Mouse (Mus musculus): ENCODE results near the gene Ranbp10. TPM values are rescaled to one million over a fixed set of nuclear protein-coding genes. Genes with fewer than 3 reads are reported as not detected.
A peak's percentile ranks its signal among the peaks of the same experiment; 100 is the strongest.
"Not testable (repeated sequence)": the region's sequence is repeated elsewhere in the genome, so short reads cannot be mapped to it uniquely, and the experiment has no call there.

The Ranbp10 gene
- total RNA-seq, 2 experiments from 2014 or later, result 14.6 to 20.5 TPM

GRCm38 (mm10) chr8:105835318-105835717, 8.2 kb upstream of the Ranbp10 start:
- DNase-seq, result peak; percentile 66

- DNase-seq, result not testable (repeated sequence)
Measured at GRCm38 (mm10) chr8:105833740-105834139, 6.6 kb upstream of the Ranbp10 start.

- no peak for DNase-seq
Measured at GRCm38 (mm10) chr8:105826379-105826778, 771 bp downstream of the Ranbp10 start.

GRCm38 (mm10) chr8:105825506-105825905, 1.6 kb downstream of the Ranbp10 start:
- no peak for DNase-seq

- peak; percentile 76 for DNase-seq
Measured at GRCm38 (mm10) chr8:105820925-105821324, 6.2 kb downstream of the Ranbp10 start.

GRCm38 (mm10) chr8:105819659-105820058, 7.5 kb downstream of the Ranbp10 start:
- no peak for DNase-seq

GRCm38 (mm10) chr8:105813241-105813640, 13.9 kb downstream of the Ranbp10 start:
- no peak for DNase-seq

GRCm38 (mm10) chr8:105812511-105812910, 14.6 kb downstream of the Ranbp10 start:
- DNase-seq, result no peak

GRCm38 (mm10) chr8:105811543-105811942, 15.6 kb downstream of the Ranbp10 start:
- DNase-seq, result no peak

GRCm38 (mm10) chr8:105811061-105811460, 16.1 kb downstream of the Ranbp10 start:
- DNase-seq, result no peak

- no peak for DNase-seq
Measured at GRCm38 (mm10) chr8:105810245-105810786, 16.8 kb downstream of the Ranbp10 start.

- DNase-seq, result peak; percentile 55
Measured at GRCm38 (mm10) chr8:105808480-105808879, 18.7 kb downstream of the Ranbp10 start.

GRCm38 (mm10) chr8:105807766-105808165, 19.4 kb downstream of the Ranbp10 start:
- no peak for DNase-seq

GRCm38 (mm10) chr8:105805964-105806363, 21.2 kb downstream of the Ranbp10 start:
- DNase-seq, result no peak

GRCm38 (mm10) chr8:105805346-105805745, 21.8 kb downstream of the Ranbp10 start:
- DNase-seq, result no peak

GRCm38 (mm10) chr8:105804797-105805196, 22.4 kb downstream of the Ranbp10 start:
- no peak for DNase-seq

GRCm38 (mm10) chr8:105801153-105801904, 25.8 kb downstream of the Ranbp10 start:
- DNase-seq, result no peak

GRCm38 (mm10) chr8:105799091-105799812, 27.9 kb downstream of the Ranbp10 start:
- peak; percentile 73 for DNase-seq

- no peak for DNase-seq
Measured at GRCm38 (mm10) chr8:105798408-105798807, 28.7 kb downstream of the Ranbp10 start.

GRCm38 (mm10) chr8:105795785-105796184, 31.4 kb downstream of the Ranbp10 start:
- no peak for DNase-seq

- no peak for DNase-seq
Measured at GRCm38 (mm10) chr8:105794009-105794598, 33.0 kb downstream of the Ranbp10 start.

GRCm38 (mm10) chr8:105793331-105793730, 33.8 kb downstream of the Ranbp10 start:
- no peak for DNase-seq

GRCm38 (mm10) chr8:105789626-105790025, 37.5 kb downstream of the Ranbp10 start:
- no peak for DNase-seq
